Mouse (Mus musculus) cerebral cortex, adult 2 months (tissue): ENCODE data around the gene March1.

ENCODE experiments used
- WGBS: fragments of 180-500 bp; shearing (Covaris S2); methylation state at CpG from one replicate; pipeline ENCODE4 v1.1.7; 2018; 5-methylcytosine and 5-hydroxymethylcytosine counted together

March1 gene

GRCm38 (mm10) chr8:65617871-65618751 is at the start of gene March1:
Gene March1 (plus strand): TSS chr8:65617900.
- WGBS, result under 1% methylated on average over 23 of the region's 23 CpGs

DNA sequence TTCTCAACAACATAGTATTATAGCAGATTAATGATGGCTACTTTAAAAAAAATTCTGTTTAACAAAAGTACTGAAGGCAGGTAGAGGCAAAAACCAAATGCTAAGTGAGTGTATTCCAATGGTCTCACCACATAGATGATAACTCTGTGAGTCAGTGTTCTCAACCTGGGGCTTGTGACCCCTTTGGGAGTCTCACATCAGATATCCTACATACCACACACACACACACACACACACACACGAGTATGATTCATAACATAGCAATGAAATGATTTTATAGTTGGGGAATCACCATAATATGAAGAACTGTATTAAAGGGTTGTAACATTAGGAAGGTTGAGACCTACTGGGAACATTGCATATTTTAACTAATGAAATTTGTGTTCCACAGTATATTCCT is 30.8 kb upstream of the March1 start:
- 59% methylated on average over 1 of the region's 1 CpGs for WGBS

DNA sequence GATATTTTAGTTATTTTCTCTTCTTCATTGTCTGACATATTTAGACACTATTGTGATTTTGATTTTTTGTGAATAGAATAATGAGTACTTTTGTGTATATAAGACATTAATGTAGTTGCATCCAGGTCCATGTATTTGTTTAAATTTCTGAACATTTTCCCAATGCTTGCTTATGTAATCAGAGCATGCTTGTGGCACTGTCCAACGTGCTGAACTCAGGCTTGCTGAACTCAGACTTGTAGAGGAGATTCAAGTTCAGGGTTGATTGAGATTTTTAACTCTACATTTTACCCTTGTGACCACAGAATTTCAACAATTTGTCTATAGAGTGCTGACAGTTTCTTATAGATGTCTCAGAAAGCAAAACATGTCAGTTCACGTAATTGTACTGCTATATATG is 14.5 kb upstream of the March1 start:
- 67% methylated on average over 2 of the region's 2 CpGs for WGBS

DNA sequence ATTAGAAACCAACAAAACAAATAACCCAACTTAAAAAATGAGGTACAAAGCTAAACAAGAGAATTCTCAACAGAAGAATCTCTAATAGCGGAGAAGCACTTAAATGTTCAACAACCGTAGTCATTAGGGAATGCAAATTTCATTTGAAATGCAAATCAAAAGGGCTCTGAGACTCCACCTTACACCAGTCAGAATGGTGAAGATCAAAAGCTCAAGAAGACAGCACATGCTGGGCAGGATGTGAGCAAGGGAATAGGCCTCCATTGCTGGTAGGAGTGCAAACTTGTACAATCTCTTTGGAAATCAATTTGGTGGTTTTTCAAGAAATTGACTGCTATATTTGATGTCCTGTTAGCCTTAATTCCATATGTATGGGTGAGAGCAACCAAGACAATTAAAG is 8.2 kb upstream of the March1 start:
- WGBS, result 83% methylated on average over 2 of the region's 2 CpGs

DNA sequence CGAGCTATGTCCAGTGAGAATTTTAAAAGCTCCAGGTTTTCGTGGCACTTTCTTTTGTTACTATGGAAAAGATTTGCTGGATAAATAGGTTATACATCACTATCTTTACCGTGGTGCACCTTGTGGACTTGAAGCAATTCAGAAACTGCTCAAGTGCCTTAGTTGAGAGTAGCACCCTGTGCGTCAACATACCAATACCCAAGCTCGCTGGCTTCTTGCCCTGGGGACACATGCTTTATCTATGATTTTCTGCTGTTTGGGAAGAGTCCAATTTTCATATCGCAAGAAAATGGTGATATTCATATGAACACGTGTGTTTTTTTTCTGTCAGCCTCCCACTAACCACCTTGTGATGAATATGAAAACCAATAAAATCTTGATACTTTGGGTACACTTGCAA is 1.3 kb downstream of the March1 start:
- WGBS, result 15% methylated on average over 7 of the region's 7 CpGs

GRCm38 (mm10) chr8:65645502-65645901 is 27.8 kb downstream of the March1 start:
- WGBS, result 86% methylated on average over 1 of the region's 1 CpGs

- 68% methylated on average over 1 of the region's 1 CpGs for WGBS
Observed at GRCm38 (mm10) chr8:65645945-65646344, 28.2 kb downstream of the March1 start.

DNA sequence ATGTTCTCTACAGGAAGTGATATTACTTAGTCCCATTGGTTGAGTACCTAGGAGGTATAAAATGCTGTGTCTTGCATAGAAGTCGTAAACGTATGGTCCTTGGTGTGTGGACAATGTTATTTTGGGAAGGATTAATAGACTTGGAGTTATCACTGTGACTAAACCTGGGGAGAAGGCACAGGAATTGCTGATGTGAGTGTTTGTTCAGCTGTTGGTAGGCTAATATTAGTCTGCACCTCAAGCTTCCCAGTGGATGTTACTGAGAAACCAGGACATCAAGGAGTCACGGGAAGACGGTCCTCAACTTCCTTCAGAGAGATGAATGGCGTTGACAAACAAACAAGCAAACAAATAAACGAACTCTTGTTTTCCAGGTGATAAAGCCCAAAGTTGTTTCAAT is 38.2 kb downstream of the March1 start:
- 75% methylated on average over 6 of the region's 6 CpGs for WGBS

- WGBS, result 91% methylated on average over 2 of the region's 2 CpGs
Observed at GRCm38 (mm10) chr8:65661885-65662284, 44.2 kb downstream of the March1 start.

DNA sequence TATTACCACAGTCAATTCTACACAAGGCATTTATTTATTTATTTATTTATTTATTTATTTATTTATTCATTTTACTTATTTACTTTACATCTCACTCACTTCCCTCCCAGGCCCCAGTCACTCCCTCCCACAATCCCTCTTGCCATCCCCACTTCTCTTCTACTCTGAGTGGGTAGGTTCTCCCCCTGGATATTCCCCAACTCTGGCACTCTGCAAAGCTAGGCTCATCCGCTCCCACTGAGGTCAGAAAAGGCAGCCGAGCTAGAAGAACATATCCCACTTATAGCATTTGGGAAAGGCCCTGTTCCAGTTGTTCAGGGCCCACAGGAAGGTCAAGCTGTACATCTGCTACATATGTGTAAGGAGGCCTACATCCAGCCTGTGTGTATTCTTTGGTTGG is 48.1 kb downstream of the March1 start:
- 89% methylated on average over 2 of the region's 2 CpGs for WGBS

- WGBS, result 63% methylated on average over 2 of the region's 2 CpGs
Observed at GRCm38 (mm10) chr8:65775815-65776214, 158.1 kb downstream of the March1 start.

- WGBS, result 78% methylated on average over 5 of the region's 5 CpGs
Observed at GRCm38 (mm10) chr8:65781156-65781555, 163.5 kb downstream of the March1 start.

GRCm38 (mm10) chr8:65812971-65813370 is 195.3 kb downstream of the March1 start:
- 73% methylated on average over 2 of the region's 2 CpGs for WGBS

DNA sequence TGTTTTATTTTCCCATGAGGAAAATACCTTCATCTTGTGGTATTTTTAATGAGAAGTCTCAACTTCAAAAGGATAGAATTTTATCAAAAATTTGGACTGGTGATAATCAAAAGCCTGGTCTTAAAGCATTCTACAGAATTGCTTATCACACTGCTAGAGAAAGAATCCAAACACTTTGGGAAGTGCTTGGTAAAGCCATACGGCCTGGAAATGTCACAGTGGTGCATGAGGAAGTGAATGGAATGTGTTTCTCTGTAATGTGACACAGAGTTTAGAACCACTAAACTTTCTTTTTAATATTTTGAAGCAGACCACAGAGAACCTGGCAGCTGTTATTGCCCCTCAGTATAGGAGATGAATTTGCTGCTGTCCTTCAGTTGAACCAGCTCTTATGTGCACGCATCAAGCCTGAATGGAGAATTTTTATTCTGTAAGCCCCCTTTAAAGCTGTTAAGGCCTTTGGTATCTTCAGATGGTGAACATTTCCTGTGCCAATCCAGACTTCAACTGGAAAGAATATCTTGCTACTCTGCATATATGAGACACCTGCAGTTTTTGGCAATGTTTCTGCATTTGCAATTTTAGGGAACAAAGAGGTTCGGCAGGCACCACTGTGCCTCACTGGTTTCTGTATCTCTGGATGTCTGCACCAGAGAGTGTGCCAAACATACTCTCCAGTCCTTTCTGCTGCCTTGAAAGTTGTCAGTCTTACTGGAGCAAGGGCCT is 304.8 kb downstream of the March1 start:
- 33% methylated on average over 3 of the region's 3 CpGs for WGBS

GRCm38 (mm10) chr8:65956948-65957347 is 339.2 kb downstream of the March1 start:
- WGBS, result 57% methylated on average over 5 of the region's 5 CpGs

- 44% methylated on average over 10 of the region's 10 CpGs for WGBS
Observed at GRCm38 (mm10) chr8:65966502-65967222, 349.0 kb downstream of the March1 start.

DNA sequence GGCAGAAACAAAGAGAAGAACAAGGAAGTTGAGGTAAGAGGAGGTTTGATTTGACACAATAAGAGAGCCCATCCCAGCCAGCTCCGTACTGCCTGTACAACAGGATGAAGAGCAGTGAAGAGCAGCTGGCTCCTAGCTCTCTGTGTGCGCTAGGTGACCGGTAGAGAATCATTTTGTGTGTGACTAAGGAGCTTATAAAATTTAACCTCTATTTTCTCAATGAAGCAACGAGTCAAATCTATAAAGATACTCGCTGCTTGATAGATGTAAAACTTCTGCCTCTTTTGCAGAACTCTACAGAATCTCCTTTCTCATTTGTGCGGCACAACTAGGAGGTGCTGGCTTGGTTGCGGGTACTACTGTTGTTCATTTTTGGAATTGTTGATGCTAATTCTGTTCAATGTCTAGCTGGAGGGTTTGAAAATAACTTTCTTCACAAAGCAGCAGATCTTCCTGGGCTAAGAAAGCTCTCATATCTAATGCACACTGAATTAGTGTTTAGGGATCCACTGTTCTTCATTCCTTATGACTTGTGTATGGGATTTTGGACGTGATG is 349.6 kb downstream of the March1 start:
- WGBS, result 49% methylated on average over 8 of the region's 8 CpGs

GRCm38 (mm10) chr8:65976905-65977304 is 359.2 kb downstream of the March1 start:
- 81% methylated on average over 5 of the region's 5 CpGs for WGBS

- WGBS, result 91% methylated on average over 2 of the region's 2 CpGs
Observed at GRCm38 (mm10) chr8:65982039-65982438, 364.3 kb downstream of the March1 start.

DNA sequence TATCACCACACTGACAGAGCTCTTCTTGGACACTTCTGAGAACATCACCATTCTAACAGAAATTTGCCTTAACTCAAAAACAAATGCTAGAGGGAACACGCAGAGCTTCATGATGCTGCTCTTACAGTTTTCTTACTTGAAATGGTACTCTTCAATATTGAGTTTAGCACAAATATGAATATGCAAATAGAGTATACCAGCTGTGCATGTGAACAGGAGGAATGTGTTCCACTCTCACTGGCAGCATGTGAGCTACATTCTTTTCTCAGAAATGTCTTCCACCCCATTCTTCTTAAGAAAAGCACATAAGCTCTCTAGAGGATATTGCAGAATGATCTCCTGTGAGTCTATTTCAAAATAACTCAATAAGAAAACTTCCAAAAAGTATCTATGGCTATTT is 370.0 kb downstream of the March1 start:
- WGBS, result 58% methylated on average over 1 of the region's 1 CpGs

GRCm38 (mm10) chr8:66022815-66023214 is 405.1 kb downstream of the March1 start:
- 75% methylated on average over 2 of the region's 2 CpGs for WGBS

GRCm38 (mm10) chr8:66033651-66034050 is 416.0 kb downstream of the March1 start:
- WGBS, result 33% methylated on average over 3 of the region's 3 CpGs
